Mouse (Mus musculus) kidney, embryonic 14.5 days (tissue): ENCODE results near the gene Ttyh1. TPM values are rescaled to one million over a fixed set of nuclear protein-coding genes. Genes with fewer than 3 reads are reported as not detected.

ENCODE experiments used
- ATAC-seq: fragments of 200-750 bp; cut with Nextera tagmentation; 2 replicates; pipeline ENCODE4 v1.8.0; 2017; ENCODE audit warnings: moderate number of reproducible peaks, mild to moderate bottlenecking, moderate TSS enrichment, moderate library complexity; ENCODE audit not compliant: low FRiP score, low TSS enrichment
- H3K27ac ChIP-seq: fragments of 300-500 bp; sonication (generic); 2 replicates; pipeline ENCODE4 v1.5.1; 2014; ENCODE audit warnings: low read depth, mild to moderate bottlenecking, low read length, moderate library complexity, mixed read lengths
- H3K27me3 ChIP-seq: fragments of 300-500 bp; sonication (generic); 2 replicates; pipeline ENCODE4 v1.6.1; 2014; ENCODE audit warnings: mild to moderate bottlenecking, low read length; ENCODE audit not compliant: control insufficient read depth, insufficient read depth
- H3K36me3 ChIP-seq: fragments of 300-500 bp; sonication (generic); 2 replicates; pipeline ENCODE4 v1.6.1; 2014; ENCODE audit warnings: low read length, mixed read lengths; ENCODE audit not compliant: control insufficient read depth, insufficient read depth
- H3K4me1 ChIP-seq: fragments of 300-500 bp; sonication (generic); 2 replicates; pipeline ENCODE4 v1.6.1; 2014; ENCODE audit warnings: low read length, mixed read lengths; ENCODE audit not compliant: control insufficient read depth, insufficient read depth
- H3K4me2 ChIP-seq: fragments of 300-500 bp; sonication (generic); replicated peaks from 2 replicates; pipeline ENCODE4 v1.6.1; 2014; ENCODE audit warnings: low read depth, mild to moderate bottlenecking, low read length
- H3K4me3 ChIP-seq: fragments of 300-500 bp; sonication (generic); 2 replicates; pipeline ENCODE4 v1.5.1; 2014; ENCODE audit warnings: mild to moderate bottlenecking, low read length
- H3K9ac ChIP-seq: fragments of 300-500 bp; sonication (generic); 2 replicates; pipeline ENCODE4 v1.6.1; 2014; ENCODE audit warnings: low read depth, mild to moderate bottlenecking, low read length, moderate library complexity
- H3K9me3 ChIP-seq: fragments of 300-500 bp; sonication (generic); 2 replicates; pipeline ENCODE4 v1.6.1; 2016; ENCODE audit warnings: low read length; ENCODE audit not compliant: control insufficient read depth
- WGBS: fragments of 180-500 bp; shearing (Covaris S2); extraction: QIAGEN DNeasy Blood & Tissue Kit; methylation state at CpG from one replicate; pipeline ENCODE4 v1.1.7; 2014; 5-methylcytosine and 5-hydroxymethylcytosine counted together
- polyA plus RNA-seq: library from polyadenylated mRNA; unstranded; fragments of >200 nt; fragmentation: Nextera tagmentation; extraction: Ambion mirVana; gene quantifications from 2 replicates; pipeline ENCODE4 v1.2.1, GENCODE M21; 2014

Ttyh1 gene
- polyA plus RNA-seq, 1 experiment from 2014 or later, result 1.5 TPM

DNA sequence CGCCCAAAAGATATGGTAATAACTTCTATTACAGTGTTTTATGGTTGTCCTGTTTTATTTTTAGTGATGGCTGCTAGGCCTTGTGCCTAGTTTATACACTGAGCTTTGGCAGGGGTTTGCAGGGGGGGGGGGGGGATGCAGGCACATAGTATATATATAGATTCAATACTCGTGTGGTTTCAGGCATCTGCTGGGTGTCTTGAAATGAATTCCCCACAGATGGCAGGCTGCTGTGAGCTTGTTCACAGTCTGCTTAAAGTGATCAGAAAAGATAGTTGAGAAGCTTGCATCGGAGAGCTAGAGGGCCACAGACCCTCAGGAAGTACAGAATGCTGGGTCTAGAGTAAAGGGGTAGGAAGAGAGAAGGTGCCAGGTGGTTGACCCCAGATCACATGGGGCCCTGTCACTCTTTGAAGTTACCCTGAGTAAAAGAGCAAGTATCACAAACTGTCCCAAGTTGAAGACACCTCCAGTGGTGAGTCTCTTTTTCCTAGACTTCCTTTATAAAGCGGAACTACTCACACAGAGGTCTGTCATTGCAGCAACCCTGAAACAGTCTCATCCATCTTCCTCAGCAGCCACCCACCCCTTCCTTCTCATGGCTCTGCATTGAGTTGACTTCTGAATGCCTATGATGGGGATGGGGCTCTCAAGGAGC lies 31.8 kb upstream of the Ttyh1 start:
- Histone ChIP-seq H3K4me1 (no peaks in the 10 kb centered on the region), H3K36me3 (no peaks in the 10 kb centered on the region), H3K9me3 (no peaks in the 10 kb centered on the region), H3K27me3 (no peaks in the 10 kb centered on the region), H3K9ac (no peak overlapping the region), H3K4me3 (no peak overlapping the region), H3K27ac (no peak overlapping the region), H3K4me2 (no peak overlapping the region)
- ATAC-seq, result no peak
- WGBS, result 85% methylated on average over 4 of the region's 4 CpGs

DNA sequence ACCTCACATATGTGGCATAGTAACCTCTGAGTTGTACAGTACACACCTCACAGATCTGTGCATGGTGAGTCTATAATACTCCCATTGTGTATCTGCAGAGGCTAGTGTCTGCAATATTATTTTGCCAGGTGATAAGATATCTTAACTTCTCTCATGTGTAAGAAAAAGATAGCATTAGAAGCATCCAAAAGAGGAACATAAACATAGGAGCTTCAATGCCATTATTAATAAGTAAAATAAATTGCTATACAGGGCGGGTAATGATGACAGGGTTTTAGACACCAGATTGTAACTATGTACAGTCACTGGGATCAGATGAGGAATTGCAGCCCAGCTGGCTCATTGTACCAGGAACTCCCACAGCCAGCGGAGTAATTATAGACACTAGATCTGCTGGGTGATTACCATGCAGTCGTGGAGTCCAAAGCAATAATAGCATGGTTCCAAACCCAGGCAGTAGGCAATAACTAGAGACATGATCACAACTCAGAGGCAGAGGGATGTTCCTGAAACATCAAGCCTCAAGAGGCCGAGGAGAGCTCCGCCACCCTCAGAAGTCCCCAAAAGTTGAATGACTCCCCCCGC lies 31.2 kb upstream of the Ttyh1 start:
- Histone ChIP-seq H3K27me3 (no peaks in the 10 kb centered on the region), H3K9me3 (no peaks in the 10 kb centered on the region), H3K4me3 (no peak overlapping the region), H3K9ac (no peak overlapping the region), H3K4me2 (no peak overlapping the region), H3K36me3 (no peaks in the 10 kb centered on the region), H3K27ac (no peak overlapping the region), H3K4me1 (no peaks in the 10 kb centered on the region)
- ATAC-seq, result no peak
- 80% methylated on average over 6 of the region's 6 CpGs for WGBS

DNA sequence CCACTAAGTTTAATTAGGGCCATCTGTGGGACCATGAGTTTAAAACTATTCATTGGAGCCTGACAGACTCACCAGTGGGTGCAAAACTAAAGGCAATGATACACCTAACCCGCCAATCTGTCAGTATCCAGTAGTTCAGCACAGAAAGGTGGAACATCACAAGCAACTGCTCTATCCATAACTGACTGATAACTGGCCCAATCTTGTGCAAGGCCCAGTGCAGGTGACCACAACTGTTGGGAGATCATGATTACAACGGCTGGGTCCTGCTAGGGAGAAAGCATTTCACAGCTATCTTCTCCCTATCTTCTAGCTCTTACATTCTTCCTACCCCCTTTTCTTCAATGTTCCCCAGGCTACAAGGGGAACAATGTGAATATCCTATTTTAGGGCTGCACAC lies 30.5 kb upstream of the Ttyh1 start:
- no peaks in the 10 kb centered on the region for H3K36me3 ChIP-seq
- H3K27ac ChIP-seq, result no peak overlapping the region
- no peak for ATAC-seq
- no peak overlapping the region for H3K9ac ChIP-seq
- no peak overlapping the region for H3K4me2 ChIP-seq
- H3K4me3 ChIP-seq, result no peak overlapping the region
- no peaks in the 10 kb centered on the region for H3K9me3 ChIP-seq
- 83% methylated on average over 2 of the region's 2 CpGs for WGBS
- no peaks in the 10 kb centered on the region for H3K27me3 ChIP-seq
- no peaks in the 10 kb centered on the region for H3K4me1 ChIP-seq

DNA sequence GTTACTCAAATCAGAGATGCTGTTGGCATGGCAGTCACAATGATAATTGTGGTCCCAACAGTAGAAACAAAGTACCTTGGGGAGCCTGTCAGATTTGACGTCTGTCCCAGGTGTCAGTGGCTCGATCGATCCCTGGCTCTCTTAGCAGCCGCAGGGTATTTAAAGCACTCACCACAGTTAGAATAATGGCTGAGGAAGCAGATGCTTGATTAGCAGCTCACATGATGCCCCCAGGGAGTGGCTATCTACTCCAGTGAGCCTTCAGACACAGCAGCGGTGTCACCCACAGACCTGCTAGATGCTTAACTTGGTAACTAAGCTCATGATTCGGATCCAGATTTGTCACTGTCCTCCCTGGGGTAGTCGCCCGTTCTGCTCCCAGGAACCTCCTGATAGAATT lies 28.0 kb upstream of the Ttyh1 start:
- Histone ChIP-seq H3K4me3 (no peak overlapping the region), H3K36me3 (no peaks in the 10 kb centered on the region), H3K9ac (no peak overlapping the region), H3K27ac (no peak overlapping the region), H3K4me2 (no peak overlapping the region), H3K9me3 (no peaks in the 10 kb centered on the region), H3K4me1 (no peaks in the 10 kb centered on the region), H3K27me3 (no peaks in the 10 kb centered on the region)
- no peak for ATAC-seq
- WGBS, result 53% methylated on average over 8 of the region's 8 CpGs

DNA sequence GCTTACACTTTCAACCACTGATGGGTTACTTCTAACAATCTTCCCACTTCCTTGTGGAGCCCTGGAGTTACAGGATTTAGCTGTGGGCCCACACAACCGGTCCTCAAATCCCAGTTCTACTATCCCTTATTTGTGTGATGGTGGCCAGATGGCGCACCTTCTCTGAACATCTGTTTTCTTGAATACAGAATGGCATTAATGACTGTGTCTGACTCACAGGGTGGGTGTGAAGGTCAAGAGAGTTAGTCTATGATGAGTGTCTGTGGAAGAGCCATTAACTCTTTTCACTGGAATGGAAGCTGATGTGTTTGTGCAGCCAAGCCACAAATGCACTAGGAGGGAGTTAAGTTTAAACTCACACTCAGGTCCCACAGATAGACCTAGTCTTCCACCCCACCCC lies 20.9 kb upstream of the Ttyh1 start:
- Histone ChIP-seq H3K4me2 (no peak overlapping the region), H3K36me3 (no peaks in the 10 kb centered on the region), H3K27ac (no peak overlapping the region), H3K27me3 (no peaks in the 10 kb centered on the region), H3K9me3 (no peaks in the 10 kb centered on the region), H3K4me3 (no peak overlapping the region), H3K4me1 (no peaks in the 10 kb centered on the region), H3K9ac (no peak overlapping the region)
- WGBS, result 76% methylated on average over 2 of the region's 2 CpGs
- no peak for ATAC-seq

DNA sequence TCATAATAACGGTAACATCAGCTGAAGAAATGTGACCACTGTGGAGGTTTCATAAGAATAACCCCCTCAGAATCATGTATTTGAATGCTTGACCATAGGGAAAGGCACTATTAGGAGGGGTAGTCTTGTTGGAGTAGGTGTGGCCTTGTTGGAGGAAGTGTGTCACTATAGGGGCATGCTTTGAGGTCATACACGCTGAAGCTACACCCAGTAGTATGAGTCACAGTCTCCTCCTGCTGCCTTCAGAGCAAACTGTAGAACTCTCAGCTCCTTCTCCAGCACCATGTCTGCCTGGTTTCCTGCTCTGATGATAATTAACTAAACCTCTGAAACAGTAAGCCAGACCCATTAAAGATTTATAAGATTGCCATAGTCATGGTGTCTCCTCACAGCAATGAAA lies 20.4 kb upstream of the Ttyh1 start:
- Histone ChIP-seq H3K9ac (no peak overlapping the region), H3K4me2 (no peak overlapping the region), H3K4me3 (no peak overlapping the region), H3K4me1 (no peaks in the 10 kb centered on the region), H3K9me3 (no peaks in the 10 kb centered on the region), H3K27me3 (no peaks in the 10 kb centered on the region), H3K36me3 (no peaks in the 10 kb centered on the region), H3K27ac (no peak overlapping the region)
- ATAC-seq, result no peak
- 68% methylated on average over 2 of the region's 2 CpGs for WGBS

DNA sequence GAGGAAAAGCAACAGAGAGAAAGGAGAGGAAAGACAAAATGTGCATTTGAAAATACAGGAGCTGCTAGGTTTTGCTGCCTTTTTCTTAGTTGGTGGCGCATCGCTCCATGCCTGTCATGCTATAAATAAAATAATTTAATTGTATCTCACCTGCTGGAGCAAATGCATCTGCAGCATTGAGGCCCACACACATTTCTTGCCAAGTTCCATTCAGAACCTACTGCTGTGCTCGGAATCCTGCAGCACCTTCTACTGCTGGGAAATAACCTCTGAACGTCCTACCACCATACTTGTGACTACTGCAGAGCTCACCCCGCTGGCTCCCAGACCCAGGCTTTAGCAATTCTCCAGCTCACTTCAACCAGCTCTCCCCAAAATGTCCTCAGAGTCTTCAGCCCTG lies 18.1 kb upstream of the Ttyh1 start:
- no peak for ATAC-seq
- no peak overlapping the region for H3K27ac ChIP-seq
- no peaks in the 10 kb centered on the region for H3K36me3 ChIP-seq
- no peaks in the 10 kb centered on the region for H3K9me3 ChIP-seq
- no peaks in the 10 kb centered on the region for H3K27me3 ChIP-seq
- H3K4me2 ChIP-seq, result no peak overlapping the region
- no peak overlapping the region for H3K9ac ChIP-seq
- WGBS, result 80% methylated on average over 5 of the region's 5 CpGs
- no peaks in the 10 kb centered on the region for H3K4me1 ChIP-seq
- no peak overlapping the region for H3K4me3 ChIP-seq

DNA sequence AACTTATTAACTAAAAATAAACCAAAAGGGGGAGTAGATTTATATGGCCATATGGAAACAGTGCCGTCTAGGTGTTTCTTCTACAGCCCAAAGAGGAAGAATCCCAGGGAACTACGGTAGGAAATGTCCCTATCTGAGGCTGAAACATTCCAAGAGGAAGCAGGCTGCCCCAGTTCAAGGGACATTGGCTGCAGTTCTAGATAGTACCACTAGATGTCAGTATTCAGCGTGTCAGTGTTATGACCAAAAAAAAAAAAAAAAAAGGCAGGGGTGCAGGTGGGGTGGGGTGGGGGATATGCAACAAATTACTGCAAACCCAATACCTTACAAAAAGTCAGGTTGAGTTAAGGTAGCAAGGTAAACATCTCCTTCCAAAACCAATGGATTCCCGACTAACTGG lies 15.8 kb upstream of the Ttyh1 start:
- H3K27ac ChIP-seq, result no peak overlapping the region
- H3K9me3 ChIP-seq, result no peaks in the 10 kb centered on the region
- no peaks in the 10 kb centered on the region for H3K4me1 ChIP-seq
- no peak overlapping the region for H3K9ac ChIP-seq
- H3K4me2 ChIP-seq, result no peak overlapping the region
- no peaks in the 10 kb centered on the region for H3K36me3 ChIP-seq
- no peak overlapping the region for H3K4me3 ChIP-seq
- no peak for ATAC-seq
- H3K27me3 ChIP-seq, result no peaks in the 10 kb centered on the region
- WGBS, result 15% methylated on average over 4 of the region's 4 CpGs

DNA sequence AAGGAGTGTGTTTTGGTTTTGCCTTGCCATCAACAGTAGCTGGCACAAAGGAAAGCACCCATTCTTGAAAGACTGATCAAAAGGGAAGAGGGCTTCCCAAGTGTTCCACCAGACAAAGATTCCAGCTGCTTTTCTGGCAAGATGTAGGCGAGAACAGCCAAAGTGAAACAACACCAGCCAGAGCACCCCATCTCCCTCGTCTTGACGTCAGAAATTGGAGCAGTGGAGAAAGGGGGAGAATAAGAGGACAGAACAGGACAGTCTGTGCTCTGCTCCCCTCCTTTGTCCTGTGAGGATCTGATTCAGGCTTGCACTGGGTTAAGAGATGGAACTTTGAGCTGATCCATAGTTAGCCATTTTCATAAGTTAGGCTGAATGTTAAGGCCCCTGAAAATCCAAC lies 7.4 kb upstream of the Ttyh1 start:
- Histone ChIP-seq H3K9ac (no peak overlapping the region), H3K9me3 (no peaks in the 10 kb centered on the region), H3K4me2 (no peak overlapping the region), H3K4me3 (no peak overlapping the region), H3K36me3 (no peaks in the 10 kb centered on the region), H3K4me1 (no peaks in the 10 kb centered on the region), H3K27ac (no peak overlapping the region), H3K27me3 (no peaks in the 10 kb centered on the region)
- WGBS, result 62% methylated on average over 3 of the region's 3 CpGs
- ATAC-seq, result no peak
